In the genomic region with DNA sequence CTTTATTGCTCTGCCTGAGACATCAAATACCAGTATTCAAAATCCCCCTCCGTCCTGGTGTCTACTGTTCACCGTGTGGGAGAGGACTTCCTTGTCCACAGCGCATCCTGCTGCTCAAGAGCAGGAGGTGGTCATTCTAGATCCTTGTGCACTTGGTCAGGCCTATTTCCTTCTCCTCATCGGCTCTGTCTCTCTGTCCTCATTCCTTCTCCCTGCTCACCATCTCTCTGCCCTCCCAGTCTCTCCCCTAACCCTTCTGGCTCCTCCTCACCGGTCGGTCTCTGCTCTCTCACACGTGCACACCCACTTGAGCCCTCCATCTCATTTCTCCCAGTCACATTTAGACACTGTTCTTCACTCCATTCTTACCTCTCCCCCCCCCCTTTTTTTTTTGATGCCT, we compare ENCODE assay signal across 16 mouse cellular contexts.
"Had no signal": no experiment of that assay in that cellular context is flagged by ENCODE, and none has a peak within 500 bp of the region (broad histone marks: within the 10 kb centered on the region; RNA-seq: fewer than 3 reads in every experiment).

No protein-coding gene starts in this region.

- H3K4me2 ChIP-seq: liver, embryonic 15.5 days; lung, embryonic 15.5 days; midbrain, embryonic 11.5 days; midbrain, embryonic 13.5 days; midbrain, embryonic 15.5 days; neural tube, embryonic 12.5 days; stomach, embryonic 15.5 days had no signal

- H3K9ac ChIP-seq: liver, embryonic 15.5 days; liver, postnatal 0 days; lung, embryonic 15.5 days; midbrain, embryonic 13.5 days; midbrain, embryonic 15.5 days; neural tube, embryonic 12.5 days; stomach, embryonic 15.5 days had no signal

- H3K27me3 ChIP-seq: liver, embryonic 15.5 days; lung, embryonic 15.5 days; midbrain, embryonic 13.5 days; midbrain, embryonic 15.5 days; neural tube, embryonic 12.5 days; stomach, embryonic 15.5 days had no signal

- H3K4me3 ChIP-seq: liver, embryonic 15.5 days; lung, embryonic 15.5 days; midbrain, embryonic 13.5 days; midbrain, embryonic 15.5 days; neural tube, embryonic 12.5 days; stomach, embryonic 15.5 days had no signal

- DNase-seq: liver, postnatal 0 days; lung, adult 2 months; lung, postnatal 10 days; lung, postnatal 36 days; right cerebral cortex, postnatal 14 days; thymus, adult 2 months; thymus, postnatal 25 days had no signal

- H3K4me1 ChIP-seq: stomach, embryonic 15.5 days had no signal

- H3K9me3 ChIP-seq: liver, embryonic 15.5 days; lung, embryonic 15.5 days; midbrain, embryonic 13.5 days; midbrain, embryonic 15.5 days; neural tube, embryonic 12.5 days; stomach, embryonic 15.5 days had no signal

- H3K36me3 ChIP-seq: lung, embryonic 15.5 days; midbrain, embryonic 13.5 days; midbrain, embryonic 15.5 days; neural tube, embryonic 12.5 days; stomach, embryonic 15.5 days had no signal

- H3K27ac ChIP-seq: liver, embryonic 15.5 days; lung, embryonic 15.5 days; macrophage; midbrain, embryonic 13.5 days; midbrain, embryonic 15.5 days; neural tube, embryonic 12.5 days; stomach, embryonic 15.5 days; stomach, postnatal 0 days had no signal

- ATAC-seq: liver, postnatal 0 days; midbrain, embryonic 13.5 days; midbrain, embryonic 15.5 days had no signal
